Mouse (Mus musculus) thymus, adult 2 months (tissue): Measurements from ENCODE around the gene Usp20. TPM values are rescaled to one million over a fixed set of nuclear protein-coding genes. Genes with fewer than 3 reads are reported as not detected.

Experiments
- DNase-seq: peaks from one replicate; pipeline ENCODE4 v3.0.0; 2021
- H3K27ac ChIP-seq: fragments of 200-500 bp; 2 replicates; pipeline ENCODE4 v1.5.1; 2012; ENCODE audit warnings: low read length, control low read depth; ENCODE audit not compliant: control insufficient read depth, insufficient read depth
- H3K27me3 ChIP-seq: fragments of 200-500 bp; 2 replicates; pipeline ENCODE4 v1.6.1; 2012; ENCODE audit warnings: mild to moderate bottlenecking, low read length, moderate library complexity, mixed read lengths; ENCODE audit not compliant: control insufficient read depth, insufficient read depth
- H3K36me3 ChIP-seq: fragments of 200-500 bp; 2 replicates; pipeline ENCODE4 v1.6.1; 2012; ENCODE audit warnings: mild to moderate bottlenecking, low read length, moderate library complexity; ENCODE audit not compliant: control insufficient read depth, insufficient read depth
- H3K4me1 ChIP-seq: fragments of 200-500 bp; replicated peaks from 2 replicates; pipeline ENCODE4 v1.6.1; 2012; ENCODE audit warnings: low read length; ENCODE audit not compliant: control insufficient read depth, insufficient read depth
- H3K4me3 ChIP-seq: fragments of 200-500 bp; 2 replicates; pipeline ENCODE4 v1.5.1; 2012; ENCODE audit warnings: mild to moderate bottlenecking, low read length, control low read depth, moderate library complexity; ENCODE audit not compliant: control insufficient read depth, insufficient read depth
- CTCF ChIP-seq: fragments of 200-500 bp; IDR thresholded peaks from 2 replicates; pipeline ENCODE4 v1.5.1; 2012; ENCODE audit warnings: mild to moderate bottlenecking, control low read depth, low read length, moderate library complexity, borderline replicate concordance; ENCODE audit not compliant: control insufficient read depth, poor library complexity, insufficient read depth; ENCODE audit errors: extremely low read depth
- POLR2A ChIP-seq: fragments of 200-500 bp; IDR thresholded peaks from 2 replicates; pipeline ENCODE4 v1.6.1; 2012; ENCODE audit warnings: mild to moderate bottlenecking, low read length, control low read depth, moderate library complexity; ENCODE audit not compliant: control insufficient read depth, poor library complexity, insufficient read depth; ENCODE audit errors: extremely low read depth
- WGBS: fragments of 180-500 bp; shearing (Covaris S2); methylation state at CpG from one replicate; pipeline ENCODE4 v1.1.7; 2018; 5-methylcytosine and 5-hydroxymethylcytosine counted together
- polyA plus RNA-seq: library from polyadenylated mRNA; depleted of rRNA; stranded (reverse); fragments of >200 nt; gene quantifications from 2 replicates; pipeline ENCODE4 v1.2.3, GENCODE M21; 2012; rRNA removed

The Usp20 gene
- polyA plus RNA-seq, 1 experiment = 24.9 TPM

DNA sequence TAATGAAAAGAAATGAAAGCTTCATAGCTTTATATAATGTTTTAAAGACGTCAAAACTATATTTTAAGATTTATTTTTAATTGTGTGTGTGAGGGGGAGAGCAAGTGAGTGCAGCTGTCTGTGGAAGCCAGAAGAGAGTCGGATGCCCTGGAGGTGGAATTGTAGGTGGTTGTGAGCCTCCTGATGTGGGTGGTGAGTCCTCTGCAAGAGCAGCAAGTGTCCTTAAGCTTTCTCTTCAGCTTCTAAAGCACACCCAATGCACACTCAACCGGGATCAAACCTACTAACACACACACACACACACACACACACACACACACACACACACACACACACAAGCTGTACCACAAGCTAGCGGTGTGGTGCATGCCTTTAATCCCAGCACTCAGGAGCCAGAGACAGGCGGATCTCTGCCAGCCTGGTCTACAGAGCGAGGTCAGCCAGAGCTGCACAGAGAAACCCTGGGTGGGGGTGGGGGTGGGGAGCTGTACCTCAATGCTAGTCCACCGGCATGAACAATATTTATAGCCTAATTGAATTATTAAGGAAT lies 85.7 kb downstream of the Usp20 start:
- Histone ChIP-seq H3K27me3 (no peaks in the 10 kb centered on the region), H3K27ac (no peak overlapping the region), H3K36me3 (peaks cover 11% of the 10 kb centered on the region), H3K4me3 (no peak overlapping the region), H3K4me1 (peaks cover 2% of the 10 kb centered on the region)
- DNase-seq = no peak
- TF ChIP-seq CTCF = no peak
- no peak for TF ChIP-seq POLR2A
- 91% methylated on average over 7 of the region's 7 CpGs for whole genome bisulfite sequencing

DNA sequence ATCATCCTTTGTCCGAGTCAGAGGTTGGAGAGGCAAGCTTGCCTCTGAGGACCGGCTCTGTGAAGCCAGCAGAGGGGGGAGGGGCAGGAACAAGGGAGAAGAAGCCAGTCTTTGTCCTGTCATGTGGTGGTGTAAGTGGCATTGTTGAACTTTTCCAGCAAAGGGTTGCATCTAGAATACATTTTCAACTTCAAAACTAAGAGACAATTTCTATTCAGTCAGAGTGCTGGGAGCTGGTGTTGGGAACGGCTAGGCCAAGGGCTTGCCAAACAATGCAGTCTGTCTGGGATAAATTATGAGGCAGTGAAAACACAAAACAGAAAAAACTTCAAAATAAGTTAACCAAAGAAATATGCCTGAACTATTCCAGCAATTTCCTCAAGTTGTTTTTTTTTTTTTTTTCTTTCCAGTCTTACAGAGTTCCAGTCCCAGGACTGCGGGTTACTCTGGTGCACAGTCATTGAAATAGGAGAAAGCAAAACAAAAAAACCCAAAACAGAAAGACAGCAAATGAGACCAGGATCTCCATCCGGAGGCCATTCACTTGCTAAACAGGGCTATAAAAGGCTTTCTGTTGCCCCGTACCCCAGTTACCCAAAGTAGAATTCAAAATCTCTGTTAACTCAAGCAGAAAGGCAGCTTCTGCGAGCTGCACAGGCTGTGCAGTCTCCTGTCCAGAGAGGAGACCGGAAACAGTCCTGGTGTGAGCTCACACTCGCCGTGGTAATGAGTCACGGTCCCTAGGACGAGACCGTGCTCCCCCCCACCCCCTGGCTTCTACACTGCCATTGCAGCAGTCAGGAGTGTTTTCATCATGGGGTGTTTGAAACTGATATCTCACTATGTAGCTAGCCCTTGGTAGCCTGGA lies 86.4 kb downstream of the Usp20 start:
- WGBS = 87% methylated on average over 13 of the region's 13 CpGs
- DNase-seq = no peak

DNA sequence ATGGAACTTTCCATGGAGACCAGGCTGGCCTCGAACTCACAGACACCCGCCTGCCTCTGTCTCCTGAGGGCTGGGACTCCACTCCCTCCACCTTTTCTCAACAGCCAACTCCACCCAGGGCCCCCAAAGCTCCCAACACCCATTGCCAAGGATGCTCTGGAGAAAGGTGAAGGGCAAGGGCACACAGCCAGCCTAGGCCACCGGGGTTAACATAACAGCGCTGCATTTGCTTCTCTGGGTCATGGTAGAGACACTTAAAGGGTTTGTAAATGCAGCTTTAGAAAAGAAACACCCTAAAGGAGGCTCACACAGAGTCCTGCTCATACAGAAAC lies 87.0 kb downstream of the Usp20 start:
- peaks cover 25% of the 10 kb centered on the region for H3K36me3 ChIP-seq
- no peaks in the 10 kb centered on the region for H3K4me1 ChIP-seq
- H3K4me3 ChIP-seq = no peak overlapping the region
- no peak for DNase-seq
- TF ChIP-seq POLR2A (no peak), CTCF (no peak)
- 92% methylated on average over 4 of the region's 4 CpGs for WGBS
- H3K27ac ChIP-seq = no peak overlapping the region
- H3K27me3 ChIP-seq = no peaks in the 10 kb centered on the region

More for the DNA sequence above, 86.4 kb downstream of the Usp20 start:
- peaks cover 19% of the 10 kb centered on the region for H3K36me3 ChIP-seq
- H3K4me1 ChIP-seq = no peaks in the 10 kb centered on the region
- H3K27ac ChIP-seq = no peak overlapping the region
- no peaks in the 10 kb centered on the region for H3K27me3 ChIP-seq
- TF ChIP-seq POLR2A (no peak), CTCF (no peak)
- H3K4me3 ChIP-seq = no peak overlapping the region

DNA sequence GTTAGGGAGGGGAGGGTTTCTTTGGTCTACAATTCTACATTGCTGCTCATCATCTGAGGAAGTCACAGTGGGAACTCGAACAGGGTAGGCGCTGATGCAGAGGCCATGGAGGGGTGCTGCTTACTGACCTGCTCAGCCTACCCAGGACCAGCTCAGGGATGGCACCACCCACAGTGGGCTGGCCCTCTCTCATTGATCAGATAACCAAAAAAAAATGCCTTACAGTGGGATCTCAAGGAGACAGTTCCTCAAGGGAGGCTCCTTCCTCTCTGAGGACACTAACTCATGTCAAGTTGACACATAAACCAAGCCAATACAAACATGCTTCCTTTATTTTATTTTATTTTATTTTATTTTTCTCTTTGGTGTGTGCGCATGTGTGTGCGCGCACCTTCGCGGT lies 87.4 kb downstream of the Usp20 start:
- H3K27ac ChIP-seq = no peak overlapping the region

More for the DNA sequence above, 87.4 kb downstream of the Usp20 start:
- TF ChIP-seq POLR2A (no peak), CTCF (no peak)
- Histone ChIP-seq H3K4me3 (no peak overlapping the region), H3K4me1 (no peaks in the 10 kb centered on the region), H3K27me3 (no peaks in the 10 kb centered on the region), H3K36me3 (peaks cover 26% of the 10 kb centered on the region)
- no peak for DNase-seq
- 98% methylated on average over 7 of the region's 7 CpGs for WGBS

Other genes starting within 250 kb of the Usp20 start
- 4.0 and 5.2 TPM in 2 replicates for gene 1700001O22Rik, start 178.6 kb upstream of the Usp20 start, polyA plus RNA-seq
- 30.5 and 33.9 TPM in 2 replicates for gene Ntmt1, start 174.5 kb upstream of the Usp20 start, polyA plus RNA-seq
- gene Asb6, start 151.9 kb upstream of the Usp20 start, polyA plus RNA-seq = 97.6 and 103 TPM in 2 replicates
- gene Prrx2, start 147.3 kb upstream of the Usp20 start, polyA plus RNA-seq = 2.2 and 2.5 TPM in 2 replicates
- 10.1 and 12.3 TPM in 2 replicates for gene Ptges, start 52.4 kb upstream of the Usp20 start, polyA plus RNA-seq
- gene Tor1b, start 29.3 kb upstream of the Usp20 start, polyA plus RNA-seq = 35.5 and 41.7 TPM in 2 replicates
- 61.1 and 65.7 TPM in 2 replicates for gene Tor1a, start 14.3 kb upstream of the Usp20 start, polyA plus RNA-seq
- 29.8 and 37.9 TPM in 2 replicates for gene BC005624, start 78 bp upstream of the Usp20 start, polyA plus RNA-seq
- gene Fnbp1, start 159.7 kb downstream of the Usp20 start, polyA plus RNA-seq = 148 and 160 TPM in 2 replicates
- 33.2 and 34.6 TPM in 2 replicates for gene Gpr107, start 170.0 kb downstream of the Usp20 start, polyA plus RNA-seq